Mouse (Mus musculus) small intestine, adult 2 months (tissue): ENCODE data around the gene Klk8. TPM values are rescaled to one million over a fixed set of nuclear protein-coding genes. Genes with fewer than 3 reads are reported as not detected.

Experiments
- H3K27ac ChIP-seq: fragments of 200-500 bp; 2 replicates; pipeline ENCODE4 v1.5.1; 2012; ENCODE audit warnings: low read depth, low read length, control low read depth, inconsistent platforms; ENCODE audit not compliant: insufficient read depth
- H3K27me3 ChIP-seq: fragments of 200-500 bp; 2 replicates; pipeline ENCODE4 v1.6.1; 2012; ENCODE audit warnings: mild to moderate bottlenecking, moderate library complexity, low read length, inconsistent platforms; ENCODE audit not compliant: control insufficient read depth, insufficient read depth
- H3K36me3 ChIP-seq: fragments of 200-500 bp; 2 replicates; pipeline ENCODE4 v1.6.1; 2012; ENCODE audit warnings: mild to moderate bottlenecking, low read length, control low read depth, inconsistent platforms; ENCODE audit not compliant: control insufficient read depth, insufficient read depth
- H3K4me1 ChIP-seq: fragments of 200-500 bp; 2 replicates; pipeline ENCODE4 v1.6.1; 2012; ENCODE audit warnings: low read length, inconsistent platforms, mixed read lengths; ENCODE audit not compliant: control insufficient read depth, insufficient read depth, insufficient read length
- H3K4me3 ChIP-seq: fragments of 200-500 bp; 2 replicates; pipeline ENCODE4 v1.5.1; 2012; ENCODE audit warnings: low read depth, mild to moderate bottlenecking, control low read depth, inconsistent platforms, low read length, moderate library complexity
- CTCF ChIP-seq: fragments of 200-500 bp; IDR thresholded peaks from 2 replicates; pipeline ENCODE4 v1.5.1; 2012; ENCODE audit warnings: low read depth, mild to moderate bottlenecking, control low read depth, inconsistent platforms, low read length, moderate library complexity, mixed read lengths; ENCODE audit not compliant: insufficient replicate concordance, insufficient read length; ENCODE audit errors: extremely low read depth
- POLR2A ChIP-seq: fragments of 200-500 bp; IDR thresholded peaks from 2 replicates; pipeline ENCODE4 v1.6.1; 2012; ENCODE audit warnings: low read depth, mild to moderate bottlenecking, control low read depth, inconsistent platforms, low read length, moderate library complexity
- WGBS: fragments of 180-500 bp; shearing (Covaris S2); methylation state at CpG from one replicate; pipeline ENCODE4 v1.1.7; 2018; 5-methylcytosine and 5-hydroxymethylcytosine counted together
- polyA plus RNA-seq: library from polyadenylated mRNA; depleted of rRNA; stranded (reverse); fragments of >200 nt; gene quantifications from 2 replicates; pipeline ENCODE4 v1.2.3, GENCODE M21; 2012

Gene Klk8
- polyA plus RNA-seq, 1 experiment: 3.6 TPM

DNA sequence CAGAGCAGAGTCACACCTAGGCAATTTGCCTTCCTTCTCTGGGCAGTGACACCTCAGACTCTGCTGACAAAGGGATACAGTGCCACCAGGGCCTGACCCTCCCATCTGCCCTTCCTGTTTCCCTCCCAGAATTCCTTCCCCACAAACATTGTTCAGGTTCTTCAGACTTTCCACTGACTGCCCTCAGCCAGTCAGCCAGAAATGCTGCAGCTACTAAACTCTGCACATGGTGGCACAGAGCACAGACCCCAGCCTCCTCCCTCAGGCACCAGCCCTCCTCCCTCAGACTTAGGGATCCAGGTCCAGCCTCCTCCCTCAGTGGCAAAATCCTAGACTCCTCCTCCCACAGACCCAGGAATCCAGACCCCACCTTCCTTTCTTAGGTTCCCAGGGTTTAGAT is 19.4 kb downstream of the Klk8 start:
- no peak for TF ChIP-seq POLR2A
- TF ChIP-seq CTCF: no peak
- no peak overlapping the region for H3K27ac ChIP-seq
- H3K27me3 ChIP-seq: no peaks in the 10 kb centered on the region
- H3K4me1 ChIP-seq: no peaks in the 10 kb centered on the region
- H3K4me3 ChIP-seq: no peak overlapping the region
- H3K36me3 ChIP-seq: no peaks in the 10 kb centered on the region

DNA sequence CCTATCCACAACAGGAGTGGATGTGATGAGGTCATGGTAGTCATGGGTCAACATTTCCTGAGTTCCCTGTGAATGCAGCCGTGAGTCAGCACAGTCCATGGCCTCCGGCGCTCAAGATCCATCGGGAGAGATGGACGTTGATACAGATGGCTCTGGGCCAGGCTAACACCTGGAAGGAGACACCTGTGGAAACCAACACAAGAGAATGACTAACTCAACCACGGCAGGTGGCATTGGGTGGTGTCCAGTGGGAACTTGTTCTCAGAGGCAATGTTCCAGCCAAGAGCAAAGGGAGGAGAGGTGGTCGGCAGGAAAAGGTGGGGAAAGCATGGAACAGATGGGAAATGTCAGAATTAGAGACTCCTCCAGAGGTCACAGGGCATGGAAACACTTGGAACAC is 24.2 kb downstream of the Klk8 start:
- no peaks in the 10 kb centered on the region for H3K36me3 ChIP-seq
- WGBS: 78% methylated on average over 7 of the region's 7 CpGs

GRCm38 (mm10) chr7:43824199-43824598 is 26.8 kb downstream of the Klk8 start, which contains the start of gene Klk6:
Gene Klk6, plus strand, starts transcription at chr7:43824499.
- 77% methylated on average over 10 of the region's 10 CpGs for WGBS
- H3K4me3 ChIP-seq: no peak within 1 kb of the TSS
- no peaks in the 10 kb centered on the region for H3K36me3 ChIP-seq
- no peaks in the 10 kb centered on the region for H3K4me1 ChIP-seq
- no peak within 1 kb of the TSS for H3K27ac ChIP-seq
- TF ChIP-seq CTCF (no peak), POLR2A (no peak)
- no peaks in the 10 kb centered on the region for H3K27me3 ChIP-seq

More for the DNA sequence above, 24.2 kb downstream of the Klk8 start:
- Histone ChIP-seq H3K27me3 (no peaks in the 10 kb centered on the region), H3K4me3 (no peak overlapping the region), H3K4me1 (no peaks in the 10 kb centered on the region), H3K27ac (no peak overlapping the region)
- no peak for TF ChIP-seq POLR2A
- no peak for TF ChIP-seq CTCF

DNA sequence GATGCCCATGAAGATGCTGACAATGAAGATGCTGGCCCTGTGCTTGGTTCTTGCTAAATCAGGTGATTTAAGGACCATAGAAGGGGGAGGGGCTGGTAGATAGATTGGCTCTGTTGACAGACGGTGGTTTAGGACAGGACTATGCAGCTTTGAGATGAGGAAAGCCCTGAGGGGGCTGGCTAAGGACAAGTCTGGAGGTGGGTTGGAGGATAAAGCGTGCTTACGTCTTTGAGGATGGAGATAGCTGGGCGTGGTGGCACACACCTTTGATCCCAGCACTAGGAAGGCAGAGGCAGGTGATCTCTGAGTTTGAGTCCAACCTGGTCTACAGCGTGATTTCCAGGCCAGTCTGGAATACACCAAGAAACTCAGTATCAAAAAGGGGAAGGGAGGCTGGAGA is 28.7 kb downstream of the Klk8 start:
- no peak for TF ChIP-seq POLR2A
- TF ChIP-seq CTCF: no peak
- Histone ChIP-seq H3K4me3 (no peak overlapping the region), H3K27ac (no peak overlapping the region), H3K27me3 (no peaks in the 10 kb centered on the region), H3K36me3 (no peaks in the 10 kb centered on the region), H3K4me1 (no peaks in the 10 kb centered on the region)
- 64% methylated on average over 5 of the region's 5 CpGs for WGBS

GRCm38 (mm10) chr7:43827706-43828105 is 30.3 kb downstream of the Klk8 start:
- Histone ChIP-seq H3K4me1 (no peaks in the 10 kb centered on the region), H3K27ac (no peak overlapping the region), H3K27me3 (no peaks in the 10 kb centered on the region), H3K36me3 (no peaks in the 10 kb centered on the region), H3K4me3 (no peak overlapping the region)
- 66% methylated on average over 4 of the region's 4 CpGs for WGBS
- no peak for TF ChIP-seq POLR2A
- no peak for TF ChIP-seq CTCF

GRCm38 (mm10) chr7:43829006-43829405 is 31.6 kb downstream of the Klk8 start:
- no peak overlapping the region for H3K4me3 ChIP-seq
- H3K27ac ChIP-seq: no peak overlapping the region
- no peaks in the 10 kb centered on the region for H3K4me1 ChIP-seq
- H3K27me3 ChIP-seq: no peaks in the 10 kb centered on the region
- no peaks in the 10 kb centered on the region for H3K36me3 ChIP-seq
- WGBS: 88% methylated on average over 8 of the region's 8 CpGs
- no peak for TF ChIP-seq CTCF
- no peak for TF ChIP-seq POLR2A

GRCm38 (mm10) chr7:43841701-43842100 is 44.3 kb downstream of the Klk8 start, which contains the start of gene Klk5:
Gene Klk5, plus strand, starts transcription at chr7:43841971.
- no peaks in the 10 kb centered on the region for H3K27me3 ChIP-seq
- H3K4me1 ChIP-seq: no peaks in the 10 kb centered on the region
- no peak for TF ChIP-seq CTCF
- no peak for TF ChIP-seq POLR2A
- no peaks in the 10 kb centered on the region for H3K36me3 ChIP-seq
- H3K27ac ChIP-seq: no peak within 1 kb of the TSS
- H3K4me3 ChIP-seq: no peak within 1 kb of the TSS
- 40% methylated on average over 3 of the region's 3 CpGs for WGBS

DNA sequence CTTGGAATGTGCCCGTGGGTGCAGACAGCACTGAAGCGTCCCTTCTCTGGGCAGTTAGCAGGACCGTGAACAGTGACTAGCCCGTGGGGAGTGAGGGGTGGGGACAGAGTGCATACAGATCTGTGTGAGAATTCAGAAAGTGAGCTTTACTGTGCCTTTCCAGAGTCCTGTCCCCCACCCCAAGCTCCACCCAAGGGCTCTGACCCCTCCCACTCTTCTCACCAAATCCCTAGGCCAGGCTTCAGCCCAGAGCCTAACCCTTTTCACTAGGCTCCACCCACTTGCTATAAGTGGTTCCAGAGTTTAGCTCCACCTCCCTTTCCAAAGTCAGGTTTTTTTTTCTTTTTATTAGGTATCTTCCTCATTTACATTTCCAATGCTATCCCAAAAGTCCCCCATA is 46.4 kb downstream of the Klk8 start:
- H3K27me3 ChIP-seq: no peaks in the 10 kb centered on the region
- 82% methylated on average over 4 of the region's 4 CpGs for WGBS
- TF ChIP-seq POLR2A (no peak), CTCF (no peak)
- H3K4me3 ChIP-seq: no peak overlapping the region
- no peak overlapping the region for H3K27ac ChIP-seq
- H3K36me3 ChIP-seq: no peaks in the 10 kb centered on the region
- H3K4me1 ChIP-seq: no peaks in the 10 kb centered on the region
